Mouse (Mus musculus): ENCODE data around the gene Spata18. TPM values are rescaled to one million over a fixed set of nuclear protein-coding genes. Genes with fewer than 3 reads are reported as not detected.

Spata18 gene
- polyA plus RNA-seq (2015; fragmentation: Nextera tagmentation; extraction: Ambion mirVana): 0.16 and 0.17 TPM in 2 replicates

DNA sequence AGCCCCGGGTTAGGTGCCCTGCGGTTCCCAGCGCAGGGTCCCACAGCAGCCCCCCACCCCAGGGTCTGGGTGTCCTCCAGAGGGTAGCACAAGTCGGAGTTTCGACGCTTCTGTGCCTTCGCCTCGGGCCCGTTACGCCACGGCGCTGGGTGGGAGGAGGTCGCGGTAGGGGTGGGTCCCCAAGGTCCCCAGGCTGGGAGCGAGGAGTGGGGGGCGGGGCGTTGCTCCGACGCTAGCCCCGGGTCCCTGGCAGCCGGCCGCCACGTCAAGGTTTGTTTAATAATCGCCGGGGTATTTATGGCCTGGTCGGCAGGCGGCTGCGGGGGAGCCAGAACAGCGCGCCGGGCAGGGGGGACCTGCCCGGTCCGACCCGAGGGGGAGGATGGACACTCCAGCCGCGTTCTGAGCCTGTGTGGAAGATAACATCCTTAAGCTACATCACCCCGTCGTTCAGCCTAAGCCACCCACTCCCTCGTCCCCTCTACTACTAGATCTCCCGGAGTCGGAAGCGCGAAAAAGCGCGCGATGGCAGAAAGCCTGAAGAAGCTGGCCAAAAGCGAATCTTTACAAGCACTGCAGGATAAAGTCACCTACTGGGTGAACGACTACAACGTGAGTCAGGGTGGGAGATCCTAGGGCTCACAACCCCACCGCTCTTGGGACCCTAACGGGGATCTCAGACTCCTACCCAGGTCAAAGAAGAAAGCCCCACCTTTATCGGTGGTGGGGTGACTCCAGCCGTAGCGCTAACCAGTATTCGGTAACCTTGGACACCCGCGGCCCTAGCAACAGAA, at the start of gene Spata18:
Gene Spata18 (plus strand): TSS at position 319 of the 794 bp plus-strand sequence.
- no peak within 1 kb of the TSS for H3K27ac ChIP-seq (replicated peaks)
- WGBS: under 1% methylated on average over 57 of the region's 57 CpGs
- H3K9ac ChIP-seq: peak within 1 kb of the TSS; percentile 76
- ATAC-seq (ENCODE audit: extremely low read depth, insufficient number of reproducible peaks, low FRiP score, low TSS enrichment): no peak
- H3K36me3 ChIP-seq: no peaks in the 10 kb centered on the region
- H3K4me1 ChIP-seq: peaks cover 33% of the 10 kb centered on the region
- peak within 1 kb of the TSS; percentile 98 for H3K4me2 ChIP-seq
- H3K27me3 ChIP-seq (replicated peaks): peaks cover 83% of the 10 kb centered on the region
- no peaks in the 10 kb centered on the region for H3K9me3 ChIP-seq
- H3K4me3 ChIP-seq: peak within 1 kb of the TSS; percentile 68

DNA sequence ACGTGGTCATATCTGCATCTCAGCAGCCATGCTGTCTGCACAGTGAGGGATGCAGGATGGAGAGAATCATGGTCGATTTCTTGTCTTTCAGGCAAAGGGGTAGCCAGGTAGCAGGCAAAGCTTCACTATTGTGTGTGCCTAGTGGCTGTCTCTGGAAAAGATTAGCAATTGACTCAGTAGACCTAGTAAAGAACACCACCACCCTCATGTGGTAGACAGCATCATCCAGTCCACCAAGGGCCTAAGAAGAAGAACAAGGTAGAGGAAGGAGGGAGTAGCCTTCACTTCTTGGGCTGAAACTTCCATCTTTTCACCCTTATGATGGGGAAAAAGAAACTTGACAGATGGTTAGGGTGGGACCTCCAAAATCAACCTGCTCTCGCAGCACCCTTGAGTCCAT, 48.3 kb upstream of the Spata18 start:
- Histone ChIP-seq H3K27ac (replicated peaks) (no peak overlapping the region), H3K4me3 (no peak overlapping the region), H3K9ac (no peak overlapping the region), H3K36me3 (no peaks in the 10 kb centered on the region), H3K4me1 (no peaks in the 10 kb centered on the region), H3K27me3 (replicated peaks) (no peaks in the 10 kb centered on the region), H3K4me2 (no peak overlapping the region), H3K9me3 (no peaks in the 10 kb centered on the region; the same call in 1 of the 2 replicates)
- WGBS: 62% methylated on average over 3 of the region's 3 CpGs
- ATAC-seq (ENCODE audit: extremely low read depth, insufficient number of reproducible peaks, low FRiP score, low TSS enrichment): no peak

- ATAC-seq (ENCODE audit: extremely low read depth, insufficient number of reproducible peaks, low FRiP score, low TSS enrichment): no peak
- Histone ChIP-seq H3K27me3 (replicated peaks) (no peaks in the 10 kb centered on the region), H3K9ac (no peak overlapping the region), H3K4me3 (no peak overlapping the region), H3K9me3 (no peaks in the 10 kb centered on the region; the same call in 1 of the 2 replicates), H3K4me1 (no peaks in the 10 kb centered on the region), H3K27ac (replicated peaks) (no peak overlapping the region), H3K4me2 (no peak overlapping the region), H3K36me3 (no peaks in the 10 kb centered on the region)
- WGBS: 82% methylated on average over 6 of the region's 6 CpGs
These were observed 46.6 kb upstream of the Spata18 start for GRCm38 (mm10) chr5:73604542-73604941.

DNA sequence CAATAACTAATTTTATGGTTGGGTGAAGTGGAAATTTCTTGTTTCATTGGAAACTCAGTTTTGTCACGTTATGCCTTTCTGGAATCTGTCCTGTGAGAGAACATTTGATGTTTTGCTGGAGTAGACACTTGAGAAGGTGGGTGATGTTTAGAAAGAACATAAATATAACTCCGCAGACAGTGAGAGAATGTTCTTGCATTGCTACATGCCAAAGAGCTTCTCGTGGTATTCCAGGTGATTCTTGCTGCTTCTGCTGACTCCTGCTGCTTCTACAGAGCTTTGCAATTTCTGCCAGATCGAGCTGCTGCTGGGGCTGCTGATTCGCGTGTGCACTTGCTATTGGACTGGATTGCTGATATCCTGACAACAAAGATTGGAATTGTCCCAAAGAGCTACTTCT, 46.2 kb upstream of the Spata18 start:
- Histone ChIP-seq H3K9ac (no peak overlapping the region), H3K4me3 (no peak overlapping the region), H3K4me1 (no peaks in the 10 kb centered on the region), H3K9me3 (peaks cover 2% of the 10 kb centered on the region; the same call in 1 of the 2 replicates), H3K27me3 (replicated peaks) (no peaks in the 10 kb centered on the region), H3K4me2 (no peak overlapping the region), H3K36me3 (no peaks in the 10 kb centered on the region), H3K27ac (replicated peaks) (no peak overlapping the region)
- ATAC-seq (ENCODE audit: extremely low read depth, insufficient number of reproducible peaks, low FRiP score, low TSS enrichment): no peak
- 73% methylated on average over 6 of the region's 6 CpGs for WGBS

- no peaks in the 10 kb centered on the region for H3K36me3 ChIP-seq
- no peak overlapping the region for H3K4me3 ChIP-seq
- ATAC-seq (ENCODE audit: extremely low read depth, insufficient number of reproducible peaks, low FRiP score, low TSS enrichment): no peak
- H3K4me2 ChIP-seq: no peak overlapping the region
- WGBS: 87% methylated on average over 4 of the region's 4 CpGs
- H3K27ac ChIP-seq (replicated peaks): no peak overlapping the region
- H3K4me1 ChIP-seq: no peaks in the 10 kb centered on the region
- no peaks in the 10 kb centered on the region for H3K27me3 ChIP-seq (replicated peaks)
- H3K9me3 ChIP-seq: peaks cover 7% of the 10 kb centered on the region; the same call in 1 of the 2 replicates
- H3K9ac ChIP-seq: no peak overlapping the region
These were observed 40.1 kb upstream of the Spata18 start for GRCm38 (mm10) chr5:73611071-73611470.

DNA sequence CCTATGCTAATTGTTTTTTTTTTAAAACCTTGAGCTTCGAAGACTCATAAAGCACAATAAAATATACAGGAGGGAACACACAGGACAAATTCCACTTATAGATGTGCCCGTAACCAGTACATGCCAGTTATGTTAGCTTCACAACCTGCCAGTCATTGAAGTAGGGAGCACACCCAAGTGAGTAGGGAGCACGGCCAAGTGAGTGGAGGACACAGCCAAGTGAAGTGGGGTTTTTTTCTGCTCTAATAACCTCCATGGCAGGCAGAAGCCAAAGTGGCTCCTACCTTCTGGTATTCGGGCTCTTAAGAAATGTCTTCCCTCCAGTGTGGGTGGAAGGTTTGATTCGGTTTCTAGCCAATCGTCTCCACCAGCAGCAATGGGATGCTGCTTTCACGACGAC, 37.9 kb upstream of the Spata18 start:
- Histone ChIP-seq H3K27ac (replicated peaks) (no peak overlapping the region), H3K36me3 (no peaks in the 10 kb centered on the region), H3K4me3 (no peak overlapping the region), H3K9me3 (0 out of 2 replicates have a peak, but pooled peaks cover 7% of the 10 kb centered on the region), H3K4me1 (no peaks in the 10 kb centered on the region), H3K27me3 (replicated peaks) (no peaks in the 10 kb centered on the region), H3K9ac (no peak overlapping the region), H3K4me2 (no peak overlapping the region)
- WGBS: 84% methylated on average over 8 of the region's 8 CpGs
- no peak for ATAC-seq (ENCODE audit: extremely low read depth, insufficient number of reproducible peaks, low FRiP score, low TSS enrichment)

GRCm38 (mm10) chr5:73615211-73615610, 36.0 kb upstream of the Spata18 start:
- no peak for ATAC-seq (ENCODE audit: extremely low read depth, insufficient number of reproducible peaks, low FRiP score, low TSS enrichment)
- H3K9ac ChIP-seq: no peak overlapping the region
- no peaks in the 10 kb centered on the region for H3K36me3 ChIP-seq
- H3K4me2 ChIP-seq: no peak overlapping the region
- WGBS: 64% methylated on average over 7 of the region's 7 CpGs
- 0 out of 2 replicates have a peak, but pooled peaks cover 3% of the 10 kb centered on the region for H3K9me3 ChIP-seq
- H3K27ac ChIP-seq (replicated peaks): no peak overlapping the region
- H3K27me3 ChIP-seq (replicated peaks): no peaks in the 10 kb centered on the region
- H3K4me1 ChIP-seq: no peaks in the 10 kb centered on the region
- no peak overlapping the region for H3K4me3 ChIP-seq

- Histone ChIP-seq H3K27me3 (replicated peaks) (no peaks in the 10 kb centered on the region), H3K4me3 (no peak overlapping the region), H3K4me1 (no peaks in the 10 kb centered on the region), H3K9ac (no peak overlapping the region), H3K36me3 (no peaks in the 10 kb centered on the region), H3K9me3 (no peaks in the 10 kb centered on the region), H3K27ac (replicated peaks) (no peak overlapping the region), H3K4me2 (no peak overlapping the region)
- ATAC-seq (ENCODE audit: extremely low read depth, insufficient number of reproducible peaks, low FRiP score, low TSS enrichment): no peak
- WGBS: 74% methylated on average over 1 of the region's 1 CpGs
These were observed 32.2 kb upstream of the Spata18 start for GRCm38 (mm10) chr5:73618969-73619368.

DNA sequence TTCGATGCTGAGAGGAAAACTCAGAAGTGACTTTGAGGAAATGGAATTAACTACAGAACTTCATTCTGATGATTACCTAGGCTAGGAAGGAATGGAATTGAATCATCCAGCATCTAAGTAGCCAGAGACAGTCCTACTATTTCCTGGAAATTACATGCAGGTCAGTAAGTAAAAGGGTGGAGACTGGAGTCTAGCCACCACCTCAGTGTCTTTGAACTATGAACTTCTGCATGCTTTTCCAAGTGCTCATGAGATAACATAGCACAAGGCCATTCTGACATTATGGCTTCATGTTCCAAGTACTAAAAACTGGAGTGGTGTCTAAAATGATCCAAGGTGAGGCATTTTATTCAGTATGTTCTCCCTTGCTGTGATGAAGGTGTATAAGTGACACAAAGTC, 25.7 kb upstream of the Spata18 start:
- Histone ChIP-seq H3K9ac (no peak overlapping the region), H3K27me3 (replicated peaks) (no peaks in the 10 kb centered on the region), H3K4me3 (no peak overlapping the region), H3K4me2 (no peak overlapping the region), H3K27ac (replicated peaks) (no peak overlapping the region), H3K36me3 (no peaks in the 10 kb centered on the region), H3K4me1 (peaks cover 10% of the 10 kb centered on the region), H3K9me3 (no peaks in the 10 kb centered on the region)
- 54% methylated on average over 1 of the region's 1 CpGs for WGBS
- no peak for ATAC-seq (ENCODE audit: extremely low read depth, insufficient number of reproducible peaks, low FRiP score, low TSS enrichment)

- H3K9me3 ChIP-seq: no peaks in the 10 kb centered on the region
- WGBS: 88% methylated on average over 7 of the region's 7 CpGs
- no peak overlapping the region for H3K4me3 ChIP-seq
- H3K4me2 ChIP-seq: no peak overlapping the region
- no peaks in the 10 kb centered on the region for H3K36me3 ChIP-seq
- H3K9ac ChIP-seq: no peak overlapping the region
- H3K27ac ChIP-seq (replicated peaks): no peak overlapping the region
- peaks cover 21% of the 10 kb centered on the region for H3K4me1 ChIP-seq
- H3K27me3 ChIP-seq (replicated peaks): no peaks in the 10 kb centered on the region
- ATAC-seq (ENCODE audit: extremely low read depth, insufficient number of reproducible peaks, low FRiP score, low TSS enrichment): no peak
These were observed 24.3 kb upstream of the Spata18 start for GRCm38 (mm10) chr5:73626842-73627241.

DNA sequence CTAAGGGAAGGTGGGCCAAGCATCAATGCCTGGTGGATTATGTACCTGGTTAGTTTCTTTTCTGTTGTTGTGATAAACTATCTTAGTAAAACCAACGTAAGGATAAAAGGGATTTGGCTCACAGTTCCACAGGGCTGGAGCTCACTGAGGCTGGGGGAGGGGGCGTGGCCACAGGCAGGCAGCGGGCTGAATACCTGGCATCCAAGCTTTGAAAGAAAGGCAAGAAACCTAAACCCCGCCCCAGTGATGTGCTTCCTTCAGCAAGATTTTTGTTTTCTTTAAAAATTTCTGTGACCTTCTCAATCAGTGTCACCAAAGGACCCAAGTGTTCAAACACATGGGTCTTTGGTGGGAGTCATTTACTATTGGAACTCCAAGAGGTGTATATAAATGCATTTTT, 23.6 kb upstream of the Spata18 start:
- Histone ChIP-seq H3K9ac (no peak overlapping the region), H3K4me3 (no peak overlapping the region), H3K27me3 (replicated peaks) (no peaks in the 10 kb centered on the region), H3K36me3 (no peaks in the 10 kb centered on the region), H3K4me1 (peaks cover 21% of the 10 kb centered on the region), H3K4me2 (no peak overlapping the region), H3K9me3 (no peaks in the 10 kb centered on the region), H3K27ac (replicated peaks) (no peak overlapping the region)
- WGBS: 58% methylated on average over 4 of the region's 4 CpGs
- no peak for ATAC-seq (ENCODE audit: extremely low read depth, insufficient number of reproducible peaks, low FRiP score, low TSS enrichment)

- no peaks in the 10 kb centered on the region for H3K27me3 ChIP-seq (replicated peaks)
- H3K4me2 ChIP-seq: no peak overlapping the region
- H3K36me3 ChIP-seq: no peaks in the 10 kb centered on the region; the same call in 1 of the 2 replicates
- H3K9ac ChIP-seq: no peak overlapping the region
- no peak overlapping the region for H3K4me3 ChIP-seq
- peaks cover 21% of the 10 kb centered on the region for H3K4me1 ChIP-seq
- ATAC-seq (ENCODE audit: extremely low read depth, insufficient number of reproducible peaks, low FRiP score, low TSS enrichment): no peak
- WGBS: 71% methylated on average over 15 of the region's 15 CpGs
- no peaks in the 10 kb centered on the region for H3K9me3 ChIP-seq
- H3K27ac ChIP-seq (replicated peaks): no peak overlapping the region
These were observed 23.2 kb upstream of the Spata18 start for GRCm38 (mm10) chr5:73627991-73628390.

Measured in heart, embryonic 13.5 days (tissue).